Mouse (Mus musculus) lung, adult 2 months (tissue): Measurements from ENCODE around the gene Tas2r104.

ENCODE experiments used
- CTCF ChIP-seq: fragments of 200-500 bp; IDR thresholded peaks from 2 replicates; pipeline ENCODE4 v1.5.1; 2011; ENCODE audit warnings: mild to moderate bottlenecking, low read length, control low read depth; ENCODE audit not compliant: insufficient read depth
- POLR2A ChIP-seq: fragments of 200-500 bp; IDR thresholded peaks from 2 replicates; pipeline ENCODE4 v1.6.1; 2011; ENCODE audit warnings: low read depth, mild to moderate bottlenecking, control low read depth, low read length, borderline replicate concordance; ENCODE audit errors: extremely low read depth

DNA sequence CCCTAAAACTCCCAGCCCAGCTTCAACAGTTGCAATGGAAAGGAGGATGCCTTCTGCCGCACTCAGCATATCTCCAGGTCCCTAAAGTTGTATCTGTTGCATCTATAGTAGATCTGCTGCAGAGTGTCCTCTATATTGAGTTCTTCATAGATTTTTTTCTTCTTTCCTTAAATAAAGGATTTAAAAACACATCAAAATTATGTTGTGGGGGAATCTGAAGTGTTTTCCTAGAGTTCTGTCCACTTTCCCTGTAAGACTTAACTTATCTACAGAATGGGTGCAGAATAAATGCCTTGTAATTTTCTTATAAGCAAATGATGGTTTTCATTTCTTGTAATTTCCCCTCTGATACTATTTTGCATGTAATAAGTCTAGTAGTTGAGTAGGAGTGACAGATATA, 1.9 kb upstream of the Tas2r104 start, which contains the start of gene Tas2r105:
- TF ChIP-seq CTCF = no peak
- no peak for TF ChIP-seq POLR2A
